Mouse (Mus musculus) stomach, embryonic 14.5 days (tissue): ENCODE measurements around the gene Lypd5. TPM values are rescaled to one million over a fixed set of nuclear protein-coding genes. Genes with fewer than 3 reads are reported as not detected.

Experiments
- ATAC-seq: fragments of 200-750 bp; cut with Nextera tagmentation; 2 replicates; pipeline ENCODE4 v1.8.0; 2017; ENCODE audit warnings: low read depth, moderate TSS enrichment; ENCODE audit not compliant: insufficient number of reproducible peaks, insufficient read depth, low FRiP score
- H3K27ac ChIP-seq: fragments of 300-500 bp; sonication (generic); 2 replicates; pipeline ENCODE4 v1.5.1; 2014; ENCODE audit warnings: mild to moderate bottlenecking, low read length, moderate library complexity, mixed read lengths
- H3K27me3 ChIP-seq: fragments of 300-500 bp; sonication (generic); 2 replicates; pipeline ENCODE4 v1.6.1; 2014; ENCODE audit warnings: low read length, control low read depth, mixed read lengths; ENCODE audit not compliant: control insufficient read depth, insufficient read depth
- H3K36me3 ChIP-seq: fragments of 300-500 bp; sonication (generic); 2 replicates; pipeline ENCODE4 v1.6.1; 2014; ENCODE audit warnings: mild to moderate bottlenecking, control low read depth, low read length, moderate library complexity, mixed read lengths; ENCODE audit not compliant: control insufficient read depth, insufficient read depth
- H3K4me1 ChIP-seq: fragments of 300-500 bp; sonication (generic); 2 replicates; pipeline ENCODE4 v1.6.1; 2014; ENCODE audit warnings: low read length, control low read depth, mixed read lengths; ENCODE audit not compliant: control insufficient read depth, insufficient read depth
- H3K4me2 ChIP-seq: fragments of 300-500 bp; sonication (generic); replicated peaks from 2 replicates; pipeline ENCODE4 v1.6.1; 2014; ENCODE audit warnings: low read depth, low read length, control low read depth
- H3K4me3 ChIP-seq: fragments of 300-500 bp; sonication (generic); 2 replicates; pipeline ENCODE4 v1.5.1; 2014; ENCODE audit warnings: low read depth, low read length, control low read depth
- H3K9ac ChIP-seq: fragments of 300-500 bp; sonication (generic); replicated peaks from 2 replicates; pipeline ENCODE4 v1.6.1; 2014; ENCODE audit warnings: low read depth, mild to moderate bottlenecking, control low read depth, low read length, moderate library complexity, mixed read lengths
- H3K9me3 ChIP-seq: fragments of 300-500 bp; sonication (generic); 2 replicates; pipeline ENCODE4 v1.6.1; 2016; ENCODE audit warnings: low read depth, low read length, control low read depth; ENCODE audit not compliant: control insufficient read depth
- WGBS: fragments of 180-500 bp; shearing (Covaris S2); extraction: QIAGEN DNeasy Blood & Tissue Kit; methylation state at CpG from one replicate; pipeline ENCODE4 v1.1.7; 2014; 5-methylcytosine and 5-hydroxymethylcytosine counted together
- polyA plus RNA-seq: library from polyadenylated mRNA; unstranded; fragments of >200 nt; fragmentation: Nextera tagmentation; extraction: Ambion mirVana; gene quantifications from 2 replicates; pipeline ENCODE4 v1.2.1, GENCODE M21; 2014

The Lypd5 gene
- polyA plus RNA-seq, 1 experiment from 2014 or later: not detected

GRCm38 (mm10) chr7:24325675-24326128 is 23.3 kb upstream of the Lypd5 start:
- Histone ChIP-seq H3K36me3 (no peaks in the 10 kb centered on the region), H3K27me3 (no peaks in the 10 kb centered on the region), H3K9me3 (peaks cover 5% of the 10 kb centered on the region; the same call in 1 of the 2 replicates), H3K4me3 (peak overlapping the region; percentile 17; the same call in 1 of the 2 replicates), H3K27ac (no peak overlapping the region), H3K4me1 (no peaks in the 10 kb centered on the region), H3K4me2 (peak overlapping the region; percentile 46), H3K9ac (peak overlapping the region; percentile 36; the same call in 1 of the 2 replicates)
- WGBS: 10% methylated on average over 13 of the region's 13 CpGs
- peak; percentile 70; the same call in 1 of the 2 replicates for ATAC-seq

DNA sequence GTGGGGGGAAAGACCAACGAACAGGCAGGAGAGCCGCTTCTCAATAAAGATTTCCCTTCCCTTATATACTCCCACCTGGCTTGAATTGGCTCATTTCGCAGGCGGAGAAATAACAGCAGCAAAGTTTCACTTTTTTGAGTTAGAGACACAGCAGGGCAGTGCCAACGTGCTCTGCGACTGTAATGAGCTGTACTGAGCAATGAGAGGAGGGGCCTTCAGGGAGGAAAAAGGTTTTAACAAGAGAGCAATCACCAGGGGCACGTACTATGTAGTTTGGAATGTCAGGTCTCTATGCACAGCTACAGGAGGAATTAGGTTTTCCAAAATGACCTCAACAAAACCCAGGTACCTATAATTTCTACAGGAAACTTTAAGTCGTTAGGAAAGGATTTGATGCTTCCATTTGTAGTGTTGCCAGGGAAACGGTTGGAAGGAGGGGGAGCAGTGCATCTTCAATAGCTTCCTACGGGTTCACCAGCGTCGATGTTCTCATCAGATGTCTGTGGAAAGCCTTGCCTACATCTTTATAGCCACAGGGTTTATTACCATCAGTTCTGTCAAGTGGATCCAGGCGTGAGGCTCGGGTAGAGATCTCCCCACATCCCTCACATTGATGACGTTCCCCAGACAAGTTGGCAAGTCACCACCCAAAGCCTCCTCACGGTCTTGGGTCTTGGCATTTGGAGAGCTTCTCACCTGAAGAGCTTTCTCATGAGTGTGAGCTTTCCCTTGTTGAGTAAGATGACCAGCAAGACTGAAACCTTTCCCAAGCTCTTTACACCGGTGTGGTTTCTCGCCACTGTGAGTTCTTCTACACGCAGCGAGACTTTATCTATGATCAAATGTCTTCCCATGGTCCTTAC is 22.5 kb upstream of the Lypd5 start:
- peaks cover 5% of the 10 kb centered on the region; the same call in 1 of the 2 replicates for H3K9me3 ChIP-seq
- ATAC-seq: no peak
- 52% methylated on average over 20 of the region's 20 CpGs for WGBS
- H3K9ac ChIP-seq: peak overlapping the region; percentile 36; the same call in 1 of the 2 replicates
- peak overlapping the region; percentile 17; the same call in 1 of the 2 replicates for H3K4me3 ChIP-seq
- no peaks in the 10 kb centered on the region for H3K4me1 ChIP-seq
- no peaks in the 10 kb centered on the region for H3K27me3 ChIP-seq
- no peak overlapping the region for H3K27ac ChIP-seq
- H3K36me3 ChIP-seq: no peaks in the 10 kb centered on the region
- H3K4me2 ChIP-seq: peak overlapping the region; percentile 46

DNA sequence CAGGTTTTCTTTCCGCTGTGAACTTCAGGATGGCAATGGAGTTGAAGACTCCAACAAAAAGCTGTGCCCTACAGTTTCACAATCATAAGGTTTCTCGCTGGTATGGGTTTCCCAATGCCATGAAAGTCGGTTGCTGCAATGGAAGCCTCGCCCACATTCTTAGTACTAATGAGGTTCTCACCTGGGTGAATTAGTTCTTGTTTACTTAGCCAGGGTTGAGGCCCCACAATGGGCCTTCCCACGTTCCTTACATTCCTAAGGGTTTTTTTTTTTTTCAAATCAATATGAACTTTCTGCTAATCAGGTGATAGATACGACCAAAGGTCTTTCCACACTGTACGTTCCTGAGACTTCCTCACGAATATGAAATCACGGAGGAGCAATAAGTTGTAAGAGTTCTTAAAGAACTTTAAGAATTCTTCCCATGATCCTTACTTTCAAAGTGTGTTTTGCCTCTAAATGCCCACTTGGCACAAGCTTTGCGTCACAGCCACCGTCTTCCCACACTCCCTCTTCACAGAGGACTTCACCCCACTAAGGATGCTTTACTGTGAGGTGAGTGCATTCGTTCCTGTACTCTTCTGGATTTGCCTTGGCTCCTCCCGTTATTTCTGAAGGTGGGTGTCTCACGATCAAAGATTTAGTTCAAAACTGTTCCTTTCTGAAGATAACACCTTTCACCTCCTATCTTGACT is 21.6 kb upstream of the Lypd5 start:
- Histone ChIP-seq H3K27ac (no peak overlapping the region), H3K4me1 (no peaks in the 10 kb centered on the region), H3K9me3 (peaks cover 5% of the 10 kb centered on the region; the same call in 1 of the 2 replicates), H3K4me2 (no peak overlapping the region), H3K36me3 (no peaks in the 10 kb centered on the region), H3K9ac (no peak overlapping the region), H3K4me3 (no peak overlapping the region), H3K27me3 (no peaks in the 10 kb centered on the region)
- ATAC-seq: peak; percentile 61; the same call in 1 of the 2 replicates
- WGBS: 72% methylated on average over 14 of the region's 14 CpGs

DNA sequence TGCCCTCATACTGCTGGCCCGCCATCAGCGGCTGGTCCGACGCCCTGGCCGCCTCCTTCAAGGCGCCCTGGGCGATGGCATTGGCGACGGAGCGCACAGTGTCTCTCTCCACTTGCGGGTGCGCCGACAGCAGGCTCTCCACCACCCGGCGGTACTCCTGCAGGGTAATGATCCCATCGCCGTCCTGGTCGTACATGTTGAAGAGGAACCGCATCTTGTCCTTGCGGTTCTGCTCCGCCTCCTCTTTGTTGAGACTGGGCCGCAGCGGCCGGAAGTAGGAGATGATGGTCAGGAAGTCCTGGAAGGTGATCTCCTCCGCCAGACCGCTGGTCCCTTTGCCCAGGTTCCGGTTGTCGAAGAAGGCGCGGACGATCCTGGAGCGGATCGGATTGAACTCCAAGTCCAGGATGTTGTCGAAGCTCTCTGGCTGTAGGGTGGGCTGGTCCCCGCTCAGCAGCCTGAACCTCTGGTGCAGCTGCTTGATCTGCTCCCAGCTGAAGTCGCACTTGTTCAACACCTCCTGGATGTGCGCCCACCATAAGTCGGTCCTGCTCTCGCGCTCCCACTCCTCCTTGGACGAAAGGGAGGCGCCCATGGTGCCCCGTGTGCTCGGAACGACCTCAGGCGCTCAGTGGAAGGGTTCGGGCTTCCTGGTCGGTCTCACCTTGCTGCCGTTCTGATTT is 15.6 kb upstream of the Lypd5 start, which contains the start of gene Tescl:
Tescl (minus strand) TSS at position 633 of the 683 bp plus-strand sequence.
- Histone ChIP-seq H3K27ac (no peak within 1 kb of the TSS), H3K4me3 (peak within 1 kb of the TSS; percentile 2; the same call in 1 of the 2 replicates), H3K9ac (no peak within 1 kb of the TSS), H3K4me1 (no peaks in the 10 kb centered on the region), H3K36me3 (no peaks in the 10 kb centered on the region), H3K4me2 (0 out of 2 replicates have a peak within 1 kb of the TSS, but pooled peaks have one; percentile 6), H3K9me3 (no peaks in the 10 kb centered on the region), H3K27me3 (no peaks in the 10 kb centered on the region)
- WGBS: 36% methylated on average over 49 of the region's 49 CpGs
- no peak for ATAC-seq

- ATAC-seq: no peak
- Histone ChIP-seq H3K36me3 (no peaks in the 10 kb centered on the region), H3K27me3 (no peaks in the 10 kb centered on the region), H3K9me3 (no peaks in the 10 kb centered on the region), H3K4me1 (no peaks in the 10 kb centered on the region), H3K4me3 (no peak overlapping the region), H3K27ac (no peak overlapping the region), H3K4me2 (no peak overlapping the region), H3K9ac (no peak overlapping the region)
- WGBS: 13% methylated on average over 5 of the region's 5 CpGs
These were observed 13.2 kb upstream of the Lypd5 start for GRCm38 (mm10) chr7:24335699-24336309.

- H3K27me3 ChIP-seq: no peaks in the 10 kb centered on the region
- H3K9ac ChIP-seq: no peak overlapping the region
- no peaks in the 10 kb centered on the region for H3K36me3 ChIP-seq
- H3K4me1 ChIP-seq: no peaks in the 10 kb centered on the region
- no peak for ATAC-seq
- H3K9me3 ChIP-seq: no peaks in the 10 kb centered on the region
- 43% methylated on average over 2 of the region's 2 CpGs for WGBS
- no peak overlapping the region for H3K4me3 ChIP-seq
- H3K27ac ChIP-seq: no peak overlapping the region
- no peak overlapping the region for H3K4me2 ChIP-seq
These were observed 10.8 kb upstream of the Lypd5 start for GRCm38 (mm10) chr7:24338241-24338640.

- ATAC-seq: no peak
- no peaks in the 10 kb centered on the region for H3K4me1 ChIP-seq
- no peaks in the 10 kb centered on the region for H3K36me3 ChIP-seq
- H3K27me3 ChIP-seq: no peaks in the 10 kb centered on the region
- no peak overlapping the region for H3K9ac ChIP-seq
- no peak overlapping the region for H3K4me2 ChIP-seq
- 55% methylated on average over 7 of the region's 7 CpGs for WGBS
- no peak overlapping the region for H3K27ac ChIP-seq
- H3K9me3 ChIP-seq: no peaks in the 10 kb centered on the region
- no peak overlapping the region for H3K4me3 ChIP-seq
These were observed 5.2 kb upstream of the Lypd5 start for GRCm38 (mm10) chr7:24343701-24344272.
